Mouse (Mus musculus) heart, adult 8-10 months (tissue): ENCODE results near the gene Cdcp2. TPM values are rescaled to one million over a fixed set of nuclear protein-coding genes. Genes with fewer than 3 reads are reported as not detected.

ENCODE experiments used
- DNase-seq: peaks from one replicate; pipeline ENCODE4 v3.0.0; 2022; ENCODE audit warnings: low spot score
- total RNA-seq, 4 experiments: library from RNA; stranded (reverse); gene quantifications; 2 replicates each; pipeline ENCODE4 v1.2.4; 2022

Gene Cdcp2
- total RNA-seq, 4 experiments from 2014 or later: not detected

DNA sequence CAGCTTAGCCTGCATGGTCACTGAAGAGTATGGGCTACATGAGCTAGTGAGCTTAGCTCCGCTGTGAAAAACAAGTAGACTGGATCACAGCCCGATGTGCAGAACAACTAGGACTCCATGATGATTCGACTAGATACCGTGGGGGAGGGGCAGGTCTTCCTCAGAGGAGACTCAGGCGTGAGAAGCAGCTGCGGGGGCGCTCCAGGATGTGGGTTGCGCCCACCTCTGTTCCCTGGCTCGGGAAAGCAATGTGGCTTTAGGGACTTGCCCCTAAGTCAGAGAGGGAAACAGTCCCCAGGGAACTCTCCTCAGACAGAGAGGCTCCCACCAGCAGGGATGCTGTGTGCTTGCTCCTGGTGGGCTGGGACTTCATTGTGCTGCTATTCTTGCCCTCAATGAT, 33.8 kb downstream of the Cdcp2 start:
- peak; percentile 8 for DNase-seq

DNA sequence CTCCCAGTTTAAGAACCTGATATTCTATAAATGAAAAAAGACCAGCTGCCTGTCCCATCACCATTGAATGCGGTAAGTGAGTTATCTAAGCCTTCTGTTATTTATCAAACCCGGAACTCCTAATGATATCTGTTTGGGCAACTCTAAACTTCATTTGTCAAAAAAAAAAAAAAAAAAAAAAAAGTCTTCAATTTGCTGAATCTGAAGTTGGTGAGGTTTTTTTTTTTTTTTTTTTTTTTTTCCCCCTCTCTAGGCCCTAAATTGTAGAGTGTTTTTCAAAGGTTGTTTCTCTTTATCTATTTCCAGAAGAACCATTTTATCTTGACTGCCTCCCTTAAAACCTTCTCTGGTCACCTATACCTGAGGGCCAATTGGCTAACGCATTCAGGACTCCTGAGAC, 38.2 kb downstream of the Cdcp2 start:
- DNase-seq: no peak

DNA sequence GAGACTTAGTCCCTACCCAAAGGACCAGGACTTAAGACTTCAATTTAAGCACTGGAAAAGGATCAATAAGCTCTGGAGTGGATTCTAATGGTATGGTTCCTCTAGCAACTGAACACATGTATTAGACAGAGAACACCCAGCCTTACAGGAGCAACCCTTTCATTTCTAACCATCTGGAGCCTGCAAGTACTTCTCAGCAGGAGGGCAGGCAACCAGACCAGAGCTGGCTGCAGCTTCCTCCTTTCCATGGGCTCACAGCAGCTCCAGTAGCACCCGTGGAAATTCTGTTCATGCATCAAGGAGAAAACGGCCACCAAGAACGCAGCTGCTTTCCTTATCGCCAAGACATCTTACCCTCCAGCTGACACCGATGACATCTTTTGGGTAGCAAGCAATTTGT, 39.0 kb downstream of the Cdcp2 start:
- DNase-seq: no peak

DNA sequence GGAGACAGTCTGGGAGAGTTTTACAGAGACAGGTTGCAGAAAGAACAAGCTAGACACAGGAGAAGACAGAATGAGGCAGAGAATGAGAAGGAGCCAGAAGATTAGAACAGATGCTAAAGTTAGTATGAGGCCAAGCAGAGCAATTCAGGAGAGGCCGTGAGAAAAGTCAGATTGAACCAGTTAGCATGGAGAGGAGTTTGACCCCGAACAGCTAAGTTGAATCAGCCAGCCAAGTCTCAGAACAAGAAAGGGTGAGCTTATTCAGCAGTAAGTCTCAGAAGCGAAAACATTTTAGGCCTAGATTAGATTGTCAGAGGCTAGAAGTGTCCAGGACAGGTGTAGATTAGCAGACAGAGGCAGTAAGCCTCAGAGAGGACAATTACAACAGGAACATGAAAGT, 39.8 kb downstream of the Cdcp2 start:
- DNase-seq: no peak

DNA sequence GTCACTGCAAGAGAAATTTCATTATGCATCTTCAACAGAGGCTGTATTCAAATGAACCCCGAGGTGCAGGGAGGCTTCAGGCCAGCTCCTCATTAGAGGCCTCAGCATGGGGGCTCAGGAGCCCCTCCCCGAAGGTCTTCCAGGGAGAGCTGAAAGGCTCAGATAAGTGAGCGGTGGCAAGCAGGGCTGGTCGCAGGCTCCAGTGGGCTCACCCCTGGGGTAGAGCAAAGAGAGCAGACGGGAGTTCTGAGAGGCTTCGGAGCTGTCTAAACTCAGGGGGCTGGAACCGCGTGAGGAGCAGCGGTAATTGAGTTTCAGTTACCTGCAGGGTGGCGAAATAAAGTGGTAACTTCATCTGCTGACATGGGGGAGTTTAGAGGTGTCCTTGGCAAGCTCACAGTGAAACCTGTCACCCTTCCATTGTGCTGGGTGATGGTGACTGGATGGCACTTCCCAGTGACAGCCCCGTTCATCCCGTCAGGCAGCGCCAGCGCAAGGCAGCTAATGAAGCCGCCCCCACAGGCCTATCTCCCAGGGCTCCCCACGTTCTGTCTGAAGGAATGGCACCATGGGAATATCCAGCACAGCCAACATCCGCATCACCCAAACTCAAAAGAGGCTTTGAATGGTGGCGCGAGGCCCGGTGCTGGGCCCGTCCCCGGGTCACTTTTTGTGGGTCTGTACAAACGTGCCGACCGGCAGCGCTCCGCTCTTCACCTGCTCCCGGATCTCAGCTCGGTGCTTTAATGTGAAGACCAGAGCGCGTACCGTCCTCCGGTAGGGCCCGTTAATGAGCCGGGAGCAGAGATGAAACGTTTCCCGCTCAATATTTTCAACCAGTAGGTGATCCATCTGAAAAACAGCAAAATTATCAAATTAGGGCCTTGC, 42.5 kb downstream of the Cdcp2 start:
- no peak for DNase-seq

DNA sequence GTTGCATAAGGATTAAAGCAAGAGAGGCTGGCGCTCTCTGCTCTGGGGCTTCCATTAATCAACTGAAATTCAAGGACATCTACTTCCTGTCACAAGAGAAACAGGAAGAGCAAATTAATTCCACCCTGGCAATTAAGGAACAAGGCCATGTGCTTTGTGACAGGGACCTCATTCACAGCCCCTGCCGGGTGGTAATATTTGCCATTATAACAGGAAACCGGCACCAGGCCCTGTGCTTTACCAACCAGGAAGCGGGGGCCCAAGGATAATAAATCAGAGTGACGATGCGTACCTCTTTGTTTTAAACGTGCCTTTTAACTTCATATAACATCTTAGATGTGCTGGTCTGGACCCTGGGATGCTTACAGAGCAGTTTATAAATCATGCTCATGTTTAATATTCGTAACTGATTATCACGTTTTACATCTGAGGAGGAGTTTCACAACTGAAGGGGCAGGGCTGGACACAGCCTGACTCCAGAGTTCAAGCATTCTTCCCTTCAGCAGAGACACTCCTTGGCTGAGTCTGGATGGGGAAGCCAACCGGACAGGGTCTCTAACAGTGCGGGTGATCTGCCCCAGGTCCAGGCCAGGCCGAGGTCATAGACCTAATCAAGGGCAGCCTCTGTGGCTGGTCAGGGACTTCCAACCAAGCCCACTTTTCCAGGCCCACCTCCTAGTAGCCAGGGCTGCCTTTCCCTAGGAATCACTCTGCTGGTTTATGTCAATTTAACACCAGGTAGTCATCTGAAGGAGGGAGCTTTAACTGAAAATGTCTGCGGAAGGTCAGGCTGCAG, 43.3 kb downstream of the Cdcp2 start:
- no peak for DNase-seq

DNA sequence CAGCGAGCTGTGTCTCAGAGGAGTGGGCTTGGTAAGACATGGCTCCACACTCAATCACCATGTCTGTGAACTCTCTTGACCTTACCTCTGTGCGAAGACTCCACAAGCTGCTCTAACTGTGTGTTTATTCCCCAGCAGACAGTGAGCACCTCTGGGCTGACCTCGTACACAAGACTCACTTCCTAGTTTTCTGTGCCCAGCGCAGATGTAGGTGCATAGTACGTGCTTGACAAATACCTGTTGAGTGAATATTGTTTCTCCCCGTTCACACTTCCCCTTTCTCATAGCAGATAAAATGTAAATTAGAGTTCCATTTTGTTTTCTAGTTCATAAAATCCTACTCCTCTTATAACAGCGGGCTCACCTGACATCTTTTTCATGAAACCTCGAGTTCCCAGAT, 46.8 kb downstream of the Cdcp2 start:
- no peak for DNase-seq

DNA sequence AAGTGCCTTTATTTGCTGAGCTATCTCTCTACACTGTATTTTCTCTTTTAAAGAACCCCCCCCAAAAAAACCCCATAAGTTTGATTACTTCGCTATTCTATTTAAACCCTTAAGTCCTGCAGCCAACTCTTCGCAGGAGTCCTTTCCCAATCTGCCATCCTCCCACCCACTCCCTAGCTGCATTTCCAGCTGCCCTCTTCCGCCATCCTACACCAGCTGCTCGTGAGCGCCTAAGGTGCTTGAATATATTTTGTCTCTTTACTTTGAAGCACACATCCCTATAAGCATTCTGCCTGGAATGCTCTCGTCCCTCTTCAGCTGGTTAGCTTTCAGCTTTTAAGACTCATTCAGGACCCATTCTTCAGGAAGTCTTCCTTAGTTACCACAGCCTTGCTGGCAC, 54.3 kb downstream of the Cdcp2 start:
- DNase-seq: no peak

DNA sequence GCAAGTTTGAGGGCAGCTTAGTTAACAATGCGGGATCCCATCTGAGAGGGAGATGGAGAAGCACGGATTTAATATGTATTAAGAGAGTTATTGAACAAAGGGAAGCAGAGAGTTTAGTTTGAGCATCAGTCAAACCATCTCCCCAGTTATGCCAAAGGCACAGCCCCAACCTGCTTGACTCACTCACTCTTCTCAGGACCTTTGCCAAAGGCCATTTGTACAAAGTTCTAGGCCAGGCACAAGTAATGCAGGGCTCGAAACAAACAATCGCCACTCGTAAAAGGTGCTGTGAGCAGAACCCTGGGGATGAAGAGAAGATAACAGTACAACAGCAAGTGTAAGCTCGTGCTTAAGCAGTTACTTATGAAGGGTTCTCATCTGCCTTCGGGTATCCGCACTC, 55.9 kb downstream of the Cdcp2 start:
- no peak for DNase-seq

DNA sequence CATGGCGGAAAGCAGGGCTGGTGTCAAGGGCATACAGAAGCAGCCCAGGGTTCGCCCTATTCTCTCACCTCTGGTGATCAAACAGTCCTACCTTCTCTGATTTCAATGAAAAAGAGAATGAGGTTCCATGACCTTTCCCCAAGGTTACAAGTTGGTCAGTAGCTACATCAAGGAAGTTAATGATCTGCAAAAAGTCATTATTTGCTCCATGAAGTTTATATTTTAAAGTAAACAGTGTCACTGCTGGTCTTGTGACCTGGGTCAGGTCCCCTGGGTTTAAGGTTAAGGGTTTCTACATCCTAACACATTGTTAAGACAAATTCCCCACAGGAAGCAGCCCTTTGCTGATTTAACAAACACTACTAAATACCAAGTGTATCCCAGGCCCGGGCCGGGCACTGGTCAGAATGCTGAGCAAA, 60.3 kb downstream of the Cdcp2 start:
- DNase-seq: no peak

DNA sequence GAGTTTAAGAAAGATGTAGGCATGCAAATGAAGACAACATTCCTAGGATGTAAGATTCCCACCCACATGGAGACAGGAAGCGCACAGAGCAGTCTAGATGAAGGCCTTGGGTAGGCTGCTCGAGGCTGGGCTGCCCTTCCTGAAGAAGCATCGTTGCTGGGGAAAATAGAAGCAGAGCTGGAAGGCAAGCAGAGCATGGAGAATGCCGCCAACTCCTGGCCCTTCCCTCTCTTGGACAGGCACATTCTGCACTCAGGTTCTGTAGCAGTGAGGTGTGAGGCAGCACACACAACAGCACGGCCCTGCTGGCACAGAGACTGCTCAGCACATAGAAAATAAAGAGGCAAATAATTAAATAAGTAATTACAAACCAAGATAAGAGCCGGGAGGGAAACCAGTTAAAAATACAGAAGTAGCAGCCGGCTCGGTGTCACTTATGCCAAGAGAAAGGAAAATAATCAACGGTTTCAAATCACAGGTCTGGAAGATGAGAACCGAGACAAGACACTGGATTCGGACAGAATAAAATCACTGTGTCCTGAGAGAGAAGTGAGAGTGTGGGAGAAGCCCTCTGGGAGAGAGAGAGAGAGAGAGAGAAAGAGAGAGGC, 62.6 kb downstream of the Cdcp2 start:
- DNase-seq: no peak

DNA sequence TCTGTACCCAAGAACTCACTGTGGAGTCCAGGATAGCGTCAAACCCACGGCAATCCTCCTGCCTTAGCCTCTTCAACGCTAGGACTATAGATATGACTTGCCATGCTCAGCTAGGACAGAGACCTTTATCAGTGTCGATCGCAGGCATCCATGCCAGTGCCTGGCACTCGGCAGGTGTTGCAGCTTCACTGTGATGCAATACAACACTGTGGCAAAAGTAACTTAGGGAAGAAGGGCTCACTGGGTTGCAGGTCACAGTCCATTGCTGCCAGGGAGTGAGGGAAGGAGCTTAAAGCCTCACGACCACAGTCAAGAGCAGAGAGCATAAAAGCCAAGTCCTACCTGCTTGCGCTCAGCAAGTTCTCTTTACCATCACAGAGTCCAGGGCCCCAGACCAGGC, 63.5 kb downstream of the Cdcp2 start:
- DNase-seq: no peak

Other genes with a start within 250 kb of the Cdcp2 start
- gene Ssbp3, start 186.2 kb upstream of the Cdcp2 start, total RNA-seq: 10 to 100 TPM; 34.2 to 42.5 (median 36.2) TPM
- gene Mrpl37, start 30.0 kb upstream of the Cdcp2 start, total RNA-seq: 100 to 1,000 TPM in 1 of 4 experiments, 10 to 100 TPM in 3; 93.9 to 102 (median 96.0) TPM
- gene Cyb5rl, start 29.9 kb upstream of the Cdcp2 start, total RNA-seq: 10 to 100 TPM; 24.2 to 35.1 (median 27.8) TPM
- 100 to 1,000 TPM; 121 to 126 (median 122) TPM for gene Tmem59, start 81.5 kb downstream of the Cdcp2 start, total RNA-seq
- gene Tceanc2, start 82.2 kb downstream of the Cdcp2 start, total RNA-seq: 10 to 100 TPM; 10.7 to 15.1 (median 12.2) TPM
- not detected for gene Ldlrad1, start 112.3 kb downstream of the Cdcp2 start, total RNA-seq
- gene Lrrc42, start 156.6 kb downstream of the Cdcp2 start, total RNA-seq: 10 to 100 TPM in 2 of 4 experiments, 1 to 10 TPM in 2; 8.5 to 11.0 (median 10.2) TPM
- 10 to 100 TPM; 10.1 to 12.3 (median 10.2) TPM for gene Hspb11, start 156.7 kb downstream of the Cdcp2 start, total RNA-seq
- gene Dio1, start 210.3 kb downstream of the Cdcp2 start, total RNA-seq: not detected
- gene Yipf1, start 217.5 kb downstream of the Cdcp2 start, total RNA-seq: 10 to 100 TPM; 16.6 to 20.3 (median 18.0) TPM